Mouse (Mus musculus) liver, embryonic 15.5 days (tissue): ENCODE data around the gene Myo5c. TPM values are rescaled to one million over a fixed set of nuclear protein-coding genes. Genes with fewer than 3 reads are reported as not detected.

Experiments
- ATAC-seq: fragments of 200-750 bp; cut with Nextera tagmentation; 2 replicates; pipeline ENCODE4 v1.8.0; 2017; ENCODE audit warnings: moderate number of reproducible peaks, mild to moderate bottlenecking, moderate library complexity; ENCODE audit not compliant: insufficient read depth
- H3K27ac ChIP-seq: fragments of 300-500 bp; sonication (generic); replicated peaks from 2 replicates; pipeline ENCODE4 v1.5.1; 2015; ENCODE audit warnings: mild to moderate bottlenecking, inconsistent platforms
- H3K27me3 ChIP-seq: fragments of 300-500 bp; sonication (generic); 2 replicates; pipeline ENCODE4 v1.6.1; 2015; ENCODE audit warnings: mild to moderate bottlenecking, inconsistent platforms
- H3K36me3 ChIP-seq: fragments of 300-500 bp; sonication (generic); replicated peaks from 2 replicates; pipeline ENCODE4 v1.6.1; 2015; ENCODE audit warnings: moderate library complexity, mild to moderate bottlenecking, inconsistent platforms
- H3K4me1 ChIP-seq: fragments of 300-500 bp; sonication (generic); replicated peaks from 2 replicates; pipeline ENCODE4 v1.6.1; 2015; ENCODE audit warnings: inconsistent platforms
- H3K4me2 ChIP-seq: fragments of 300-500 bp; sonication (generic); 2 replicates; pipeline ENCODE4 v1.6.1; 2015; ENCODE audit warnings: moderate library complexity, mild to moderate bottlenecking, inconsistent platforms
- H3K4me3 ChIP-seq: fragments of 300-500 bp; sonication (generic); replicated peaks from 2 replicates; pipeline ENCODE4 v1.5.1; 2015; ENCODE audit warnings: mild to moderate bottlenecking, inconsistent platforms
- H3K9ac ChIP-seq: fragments of 300-500 bp; sonication (generic); 2 replicates; pipeline ENCODE4 v1.6.1; 2015; ENCODE audit warnings: moderate library complexity, mild to moderate bottlenecking, inconsistent platforms
- H3K9me3 ChIP-seq: fragments of 300-500 bp; sonication (generic); replicated peaks from 2 replicates; pipeline ENCODE4 v1.6.1; 2016; ENCODE audit warnings: inconsistent platforms
- WGBS: fragments of 180-500 bp; shearing (Covaris S2); methylation state at CpG from one replicate; pipeline ENCODE4 v1.1.7; 2015; ENCODE audit warnings: mixed read lengths; ENCODE audit not compliant: insufficient replicate concordance; 5-methylcytosine and 5-hydroxymethylcytosine counted together
- polyA plus RNA-seq: library from polyadenylated mRNA; unstranded; fragments of >200 nt; fragmentation: Nextera tagmentation; extraction: Ambion mirVana; gene quantifications from 2 replicates; pipeline ENCODE4 v1.2.1, GENCODE M21; 2015

Gene Myo5c
- polyA plus RNA-seq, 1 experiment from 2014 or later: 0.46 TPM

DNA sequence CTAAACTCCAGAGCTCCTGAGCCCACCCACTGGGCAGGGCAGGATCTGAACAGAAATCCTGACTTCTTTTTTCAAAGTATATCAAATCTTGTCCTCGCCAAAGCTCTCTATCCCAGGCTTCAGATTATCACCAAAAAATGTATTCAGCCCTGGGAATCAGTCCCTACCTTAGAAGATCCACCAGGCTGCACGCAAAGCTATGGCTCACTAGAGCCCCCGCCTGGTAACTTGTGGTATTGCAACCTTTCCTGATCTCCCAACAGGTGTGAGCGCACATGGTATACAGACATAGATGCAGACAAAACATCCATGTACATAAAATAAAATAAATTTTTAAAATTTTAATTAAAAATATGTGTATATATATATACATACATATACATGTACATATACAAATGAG, 80.2 kb downstream of the Myo5c start:
- Histone ChIP-seq H3K36me3 (no peaks in the 10 kb centered on the region), H3K9me3 (no peaks in the 10 kb centered on the region), H3K9ac (no peak overlapping the region), H3K4me2 (no peak overlapping the region), H3K4me3 (no peak overlapping the region), H3K27me3 (peaks cover 25% of the 10 kb centered on the region), H3K4me1 (peaks cover 12% of the 10 kb centered on the region), H3K27ac (no peak overlapping the region)
- no peak for ATAC-seq
- WGBS: 14% methylated on average over 4 of the region's 4 CpGs

GRCm38 (mm10) chr9:75313138-75313831, 81.5 kb downstream of the Myo5c start:
- Histone ChIP-seq H3K9ac (no peak overlapping the region), H3K36me3 (no peaks in the 10 kb centered on the region), H3K4me3 (peak overlapping the region; percentile 60; the same call in 1 of the 2 replicates)

DNA sequence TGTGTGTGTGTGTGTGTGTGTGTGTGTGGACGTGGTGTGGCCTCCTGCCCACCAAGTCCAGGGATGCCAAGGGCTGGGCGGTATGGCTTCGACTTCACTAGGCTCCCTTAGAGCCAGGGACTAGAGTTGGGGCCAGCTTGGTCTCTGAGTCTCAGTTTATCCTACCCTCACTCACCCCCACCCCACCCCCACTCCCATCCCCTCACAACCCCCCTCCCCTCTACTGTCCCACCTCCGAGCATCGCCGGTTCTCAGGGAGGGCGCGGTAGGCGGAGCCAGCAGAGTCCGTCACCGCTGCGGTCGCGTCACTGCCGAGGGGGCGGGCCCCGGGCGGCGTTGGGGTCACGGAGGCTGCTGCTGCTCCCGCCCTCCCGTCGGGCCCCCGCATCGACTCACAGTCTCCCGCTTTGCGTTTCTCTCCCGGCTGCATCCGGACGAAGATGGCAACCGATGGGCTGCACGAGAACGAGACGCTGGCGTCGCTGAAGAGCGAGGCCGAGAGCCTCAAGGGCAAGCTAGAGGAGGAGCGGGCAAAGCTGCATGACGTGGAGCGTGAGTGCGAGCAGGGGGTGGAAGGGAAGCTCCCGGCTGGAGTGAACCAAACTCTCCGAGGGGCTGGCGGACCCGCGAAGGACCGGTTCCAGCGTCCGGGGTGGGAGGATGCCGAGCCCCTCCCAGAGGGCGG, 82.2 kb downstream of the Myo5c start:
- Histone ChIP-seq H3K27ac (no peak overlapping the region), H3K4me1 (peaks cover 12% of the 10 kb centered on the region), H3K27me3 (peaks cover 25% of the 10 kb centered on the region), H3K9ac (peak overlapping the region; percentile 21; the same call in 1 of the 2 replicates), H3K9me3 (no peaks in the 10 kb centered on the region), H3K4me2 (peak overlapping the region; percentile 90), H3K36me3 (no peaks in the 10 kb centered on the region), H3K4me3 (peak overlapping the region; percentile 60)
- peak; percentile 54 for ATAC-seq
- WGBS: under 1% methylated on average over 52 of the region's 52 CpGs

More at GRCm38 (mm10) chr9:75313138-75313831, 81.5 kb downstream of the Myo5c start:
- H3K27me3 ChIP-seq: peaks cover 25% of the 10 kb centered on the region
- 41% methylated on average over 11 of the region's 11 CpGs for WGBS
- H3K27ac ChIP-seq: no peak overlapping the region
- H3K9me3 ChIP-seq: no peaks in the 10 kb centered on the region
- no peak for ATAC-seq
- H3K4me1 ChIP-seq: peaks cover 12% of the 10 kb centered on the region
- peak overlapping the region; percentile 90 for H3K4me2 ChIP-seq

DNA sequence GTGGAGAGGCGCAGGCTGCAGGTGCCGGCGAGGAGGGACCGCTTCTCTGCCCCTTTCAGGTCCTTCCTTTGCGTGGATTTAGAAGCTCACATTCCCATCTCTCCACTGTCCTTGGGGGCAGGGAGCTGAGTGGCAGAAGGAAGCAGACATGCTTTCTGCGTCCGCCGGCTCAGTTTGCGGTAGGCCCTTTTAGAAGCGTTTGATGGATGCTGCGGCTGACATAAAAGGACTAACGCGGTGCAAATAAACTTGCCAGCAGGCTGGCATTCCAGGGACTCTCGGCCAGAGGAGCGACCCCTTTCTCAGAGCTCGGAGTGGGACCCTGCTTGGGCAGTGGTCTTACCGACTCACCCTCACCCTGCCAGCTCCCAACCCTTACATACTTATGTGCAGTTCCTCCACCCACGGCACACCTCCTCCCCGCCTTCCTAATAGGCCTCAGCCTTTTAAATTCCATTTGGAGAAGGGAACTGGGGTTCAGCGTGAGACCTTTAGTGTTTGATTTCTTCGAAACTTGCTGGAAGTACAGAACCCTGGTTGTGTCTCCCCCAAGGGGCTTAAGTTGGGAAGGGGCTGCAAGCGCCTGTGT, 82.8 kb downstream of the Myo5c start:
- ATAC-seq: no peak
- Histone ChIP-seq H3K4me2 (peak overlapping the region; percentile 90), H3K27ac (no peak overlapping the region), H3K9ac (peak overlapping the region; percentile 21; the same call in 1 of the 2 replicates), H3K4me3 (peak overlapping the region; percentile 60), H3K4me1 (peaks cover 12% of the 10 kb centered on the region), H3K36me3 (no peaks in the 10 kb centered on the region), H3K27me3 (peaks cover 25% of the 10 kb centered on the region), H3K9me3 (no peaks in the 10 kb centered on the region)
- 9% methylated on average over 22 of the region's 22 CpGs for WGBS

GRCm38 (mm10) chr9:75315238-75315637, 83.4 kb downstream of the Myo5c start:
- Histone ChIP-seq H3K4me2 (no peak overlapping the region), H3K27ac (no peak overlapping the region), H3K36me3 (no peaks in the 10 kb centered on the region), H3K4me3 (no peak overlapping the region), H3K9ac (no peak overlapping the region), H3K27me3 (peaks cover 25% of the 10 kb centered on the region), H3K9me3 (no peaks in the 10 kb centered on the region), H3K4me1 (peaks cover 12% of the 10 kb centered on the region)
- WGBS: 65% methylated on average over 3 of the region's 3 CpGs
- no peak for ATAC-seq

DNA sequence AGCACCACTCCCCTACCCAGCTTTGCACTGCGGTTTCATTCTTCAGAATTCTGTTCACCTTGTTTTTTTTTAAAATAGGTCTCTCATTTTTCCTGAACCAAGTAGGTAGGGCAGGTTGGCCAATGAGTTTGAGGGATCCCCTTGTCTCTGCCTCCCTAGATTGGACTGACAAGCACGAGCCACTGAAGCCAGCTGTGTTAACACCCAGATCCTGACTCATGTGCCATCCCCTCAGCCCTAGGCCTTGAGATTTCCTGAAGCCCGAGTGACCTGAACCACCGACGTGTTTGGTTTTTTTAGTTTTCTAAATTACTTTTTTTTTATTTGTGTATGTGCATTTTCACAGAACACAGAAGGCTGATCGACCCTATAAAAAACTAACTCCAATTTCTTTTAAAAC, 85.0 kb downstream of the Myo5c start:
- no peak overlapping the region for H3K4me2 ChIP-seq
- peaks cover 25% of the 10 kb centered on the region for H3K27me3 ChIP-seq
- no peak overlapping the region for H3K4me3 ChIP-seq
- H3K27ac ChIP-seq: no peak overlapping the region
- H3K9ac ChIP-seq: no peak overlapping the region
- H3K36me3 ChIP-seq: no peaks in the 10 kb centered on the region
- H3K9me3 ChIP-seq: no peaks in the 10 kb centered on the region
- H3K4me1 ChIP-seq: peaks cover 12% of the 10 kb centered on the region
- WGBS: 62% methylated on average over 6 of the region's 6 CpGs
- no peak for ATAC-seq

- Histone ChIP-seq H3K4me2 (no peak overlapping the region), H3K36me3 (no peaks in the 10 kb centered on the region), H3K4me1 (peaks cover 12% of the 10 kb centered on the region), H3K27ac (no peak overlapping the region), H3K9ac (no peak overlapping the region), H3K4me3 (no peak overlapping the region), H3K27me3 (peaks cover 25% of the 10 kb centered on the region), H3K9me3 (no peaks in the 10 kb centered on the region)
- ATAC-seq: no peak
- 73% methylated on average over 2 of the region's 2 CpGs for WGBS
Measured at GRCm38 (mm10) chr9:75318196-75318595, 86.4 kb downstream of the Myo5c start.

GRCm38 (mm10) chr9:75319365-75319764, 87.5 kb downstream of the Myo5c start:
- Histone ChIP-seq H3K27me3 (peaks cover 13% of the 10 kb centered on the region), H3K9me3 (no peaks in the 10 kb centered on the region), H3K4me2 (no peak overlapping the region), H3K36me3 (no peaks in the 10 kb centered on the region), H3K27ac (no peak overlapping the region), H3K4me3 (no peak overlapping the region), H3K9ac (no peak overlapping the region), H3K4me1 (peaks cover 3% of the 10 kb centered on the region)
- WGBS: 67% methylated on average over 3 of the region's 3 CpGs
- ATAC-seq: no peak

GRCm38 (mm10) chr9:75322099-75322885, 90.5 kb downstream of the Myo5c start:
- Histone ChIP-seq H3K9ac (no peak overlapping the region), H3K27me3 (no peaks in the 10 kb centered on the region), H3K9me3 (no peaks in the 10 kb centered on the region), H3K4me1 (no peaks in the 10 kb centered on the region), H3K27ac (no peak overlapping the region), H3K4me3 (no peak overlapping the region), H3K36me3 (no peaks in the 10 kb centered on the region), H3K4me2 (no peak overlapping the region)
- ATAC-seq: no peak
- 57% methylated on average over 13 of the region's 13 CpGs for WGBS

- no peaks in the 10 kb centered on the region for H3K9me3 ChIP-seq
- 82% methylated on average over 3 of the region's 3 CpGs for WGBS
Measured at GRCm38 (mm10) chr9:75328047-75328446, 96.2 kb downstream of the Myo5c start.

DNA sequence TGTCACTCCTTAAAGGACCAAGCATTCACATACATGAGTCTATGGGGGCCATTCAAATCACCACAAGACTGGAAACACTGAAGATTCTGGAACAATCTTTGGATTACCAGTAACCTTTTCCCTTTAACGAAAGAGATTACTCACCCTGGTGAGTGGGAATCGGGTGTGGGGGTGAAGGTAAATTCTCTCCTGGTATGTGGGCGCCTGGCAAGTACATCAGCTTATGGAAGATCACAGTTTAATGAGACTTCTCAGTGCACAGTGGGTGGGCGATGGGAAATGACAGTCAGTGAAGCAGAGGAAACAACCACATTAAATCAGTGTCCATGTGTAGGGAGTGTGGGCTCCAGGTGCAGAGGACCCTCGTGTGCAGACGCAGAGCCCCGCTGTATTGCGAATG, 99.0 kb downstream of the Myo5c start:
- Histone ChIP-seq H3K36me3 (no peaks in the 10 kb centered on the region), H3K27ac (no peak overlapping the region), H3K27me3 (no peaks in the 10 kb centered on the region), H3K9ac (no peak overlapping the region), H3K4me2 (no peak overlapping the region), H3K9me3 (no peaks in the 10 kb centered on the region), H3K4me1 (no peaks in the 10 kb centered on the region), H3K4me3 (no peak overlapping the region)
- no peak for ATAC-seq
- 77% methylated on average over 8 of the region's 8 CpGs for WGBS

More at GRCm38 (mm10) chr9:75328047-75328446, 96.2 kb downstream of the Myo5c start:
- Histone ChIP-seq H3K27me3 (no peaks in the 10 kb centered on the region), H3K4me1 (no peaks in the 10 kb centered on the region), H3K4me2 (no peak overlapping the region), H3K9ac (no peak overlapping the region), H3K27ac (no peak overlapping the region), H3K4me3 (no peak overlapping the region), H3K36me3 (no peaks in the 10 kb centered on the region)
- no peak for ATAC-seq
